In genomic region chr6:125046691-125047090, GRCm38 (mm10) we compare ENCODE assay signal across 8 mouse cellular contexts. TPM values are rescaled to one million over a fixed set of nuclear protein-coding genes. Genes with fewer than 3 reads are reported as not detected.
DNase-seq lines count a peak whose midpoint lies in the region; ATAC-seq and TF ChIP-seq lines count a peak whose summit lies in the region.

No protein-coding gene starts in this region.

- TF ChIP-seq POLR2A in bone marrow macrophage, adult 2 months (IDR thresholded peaks at IDR 0.05; ENCODE audit: borderline replicate concordance, low read depth, low read length) = no peak

- H3K4me2 ChIP-seq in heart, postnatal 0 days (ENCODE audit: low read depth, low read length) = no peak overlapping the region
- no peak overlapping the region for H3K4me2 ChIP-seq in liver, embryonic 12.5 days
- no peak overlapping the region for H3K4me2 ChIP-seq in neural tube, embryonic 12.5 days (replicated peaks)
- H3K4me2 ChIP-seq in stomach, embryonic 16.5 days (ENCODE audit: low read depth, low read length) = no peak overlapping the region

- H3K36me3 ChIP-seq in heart, postnatal 0 days (replicated peaks; ENCODE audit: control insufficient read depth, insufficient read depth, low read length) = peaks cover 69% of the 10 kb centered on the region
- peaks cover 76% of the 10 kb centered on the region for H3K36me3 ChIP-seq in liver, embryonic 12.5 days
- peaks cover 78% of the 10 kb centered on the region for H3K36me3 ChIP-seq in neural tube, embryonic 12.5 days
- H3K36me3 ChIP-seq in stomach, embryonic 16.5 days (ENCODE audit: control insufficient read depth, insufficient read depth, low read length) = peaks cover 22% of the 10 kb centered on the region

- H3K9ac ChIP-seq in heart, postnatal 0 days (replicated peaks; ENCODE audit: low read depth, low read length) = no peak overlapping the region
- H3K9ac ChIP-seq in liver, embryonic 12.5 days = no peak overlapping the region
- no peak overlapping the region for H3K9ac ChIP-seq in neural tube, embryonic 12.5 days
- no peak overlapping the region for H3K9ac ChIP-seq in stomach, embryonic 16.5 days (ENCODE audit: low read length)

- peak; percentile 74 for TF ChIP-seq CTCF in bone marrow macrophage, adult 2 months (IDR thresholded peaks at IDR 0.05; ENCODE audit: low read depth, low read length)
- peak; percentile 91 for TF ChIP-seq CTCF in heart, postnatal 0 days (IDR thresholded peaks at IDR 0.05; ENCODE audit: low read depth)

- no peak overlapping the region for H3K4me3 ChIP-seq in bone marrow macrophage, adult 2 months (ENCODE audit: insufficient read depth, low read length)
- H3K4me3 ChIP-seq in heart, postnatal 0 days (ENCODE audit: low read depth, low read length) = no peak overlapping the region
- no peak overlapping the region for H3K4me3 ChIP-seq in liver, embryonic 12.5 days
- no peak overlapping the region for H3K4me3 ChIP-seq in neural tube, embryonic 12.5 days
- H3K4me3 ChIP-seq in stomach, embryonic 16.5 days (replicated peaks; ENCODE audit: low read length) = no peak overlapping the region

- peak; percentile 54 to 71 for DNase-seq in CD8-positive naive resting alpha-beta T cell, adult 2 months (ENCODE audit: low read depth in 2 of 2, low spot score in 2 of 2)
- DNase-seq in heart, postnatal 0 days (ENCODE audit: low spot score) = peak; percentile 84
- DNase-seq in kidney, postnatal 14 days = peak; percentile 84

- H3K4me1 ChIP-seq in bone marrow macrophage, adult 2 months (ENCODE audit: control insufficient read depth, insufficient read depth, low read length) = peaks cover 8% of the 10 kb centered on the region
- no peaks in the 10 kb centered on the region for H3K4me1 ChIP-seq in heart, postnatal 0 days (ENCODE audit: control insufficient read depth, insufficient read depth)
- peaks cover 22% of the 10 kb centered on the region for H3K4me1 ChIP-seq in liver, embryonic 12.5 days
- no peaks in the 10 kb centered on the region for H3K4me1 ChIP-seq in neural tube, embryonic 12.5 days
- H3K4me1 ChIP-seq in stomach, embryonic 16.5 days (ENCODE audit: control insufficient read depth, insufficient read depth, low read length) = no peaks in the 10 kb centered on the region

- H3K27ac ChIP-seq in bone marrow macrophage, adult 2 months (ENCODE audit: insufficient read depth, low read depth, low read length) = no peak overlapping the region
- no peak overlapping the region for H3K27ac ChIP-seq in heart, postnatal 0 days (ENCODE audit: low read depth)
- no peak overlapping the region for H3K27ac ChIP-seq in liver, embryonic 12.5 days
- H3K27ac ChIP-seq in neural tube, embryonic 12.5 days = no peak overlapping the region
- H3K27ac ChIP-seq in stomach, embryonic 16.5 days (ENCODE audit: low read length) = no peak overlapping the region

- no peak for TF ChIP-seq EP300 in heart, postnatal 0 days (IDR thresholded peaks at IDR 0.05; ENCODE audit: low read depth)

- no peaks in the 10 kb centered on the region for H3K9me3 ChIP-seq in heart, postnatal 0 days (replicated peaks; ENCODE audit: control insufficient read depth, low read length)
- no peaks in the 10 kb centered on the region for H3K9me3 ChIP-seq in liver, embryonic 12.5 days (replicated peaks)
- H3K9me3 ChIP-seq in neural tube, embryonic 12.5 days = no peaks in the 10 kb centered on the region
- no peaks in the 10 kb centered on the region for H3K9me3 ChIP-seq in stomach, embryonic 16.5 days (replicated peaks; ENCODE audit: control insufficient read depth, low read length)

- no peaks in the 10 kb centered on the region for H3K27me3 ChIP-seq in heart, postnatal 0 days (ENCODE audit: control insufficient read depth, insufficient read depth, low read length)
- H3K27me3 ChIP-seq in liver, embryonic 12.5 days (replicated peaks) = no peaks in the 10 kb centered on the region
- no peaks in the 10 kb centered on the region for H3K27me3 ChIP-seq in neural tube, embryonic 12.5 days (replicated peaks)
- H3K27me3 ChIP-seq in stomach, embryonic 16.5 days (ENCODE audit: control insufficient read depth, insufficient read depth, low read length) = no peaks in the 10 kb centered on the region

- ATAC-seq in erythroblast, adult 5-6 weeks (replicated peaks; ENCODE audit: low FRiP score, poor library complexity, severe bottlenecking) = peak; percentile 68
- ATAC-seq in heart, postnatal 0 days (ENCODE audit: insufficient read depth, low read depth) = peak; percentile 67; the same call in 1 of the 2 replicates
- ATAC-seq in liver, embryonic 12.5 days = 0 out of 2 replicates have a peak, but pooled peaks have one; percentile 14
- peak; percentile 37; the same call in 1 of the 2 replicates for ATAC-seq in neural tube, embryonic 12.5 days (ENCODE audit: low FRiP score, low read depth)
- peak; percentile 52; the same call in 1 of the 2 replicates for ATAC-seq in stomach, embryonic 16.5 days (ENCODE audit: insufficient read depth, low FRiP score)

- 26% methylated on average over 5 of the region's 5 CpGs for WGBS in heart, postnatal 0 days
- WGBS in liver, embryonic 12.5 days (ENCODE audit: insufficient replicate concordance) = 39% methylated on average over 5 of the region's 5 CpGs
- 45% methylated on average over 5 of the region's 5 CpGs for whole genome bisulfite sequencing in neural tube, embryonic 12.5 days
- WGBS in stomach, embryonic 16.5 days = 26% methylated on average over 5 of the region's 5 CpGs

RNA-seq across cellular contexts. Expression of gene Acrbp, which starts 2.8 kb away (rescaled TPM):
- polyA plus RNA-seq in bone marrow macrophage, adult 2 months (2012; ENCODE audit: insufficient read depth, insufficient read length, missing spikeins) = 28.7 and 29.3 TPM in 2 replicates
- 3.3 TPM in 1 of 2 replicates, not detected in the other for total RNA-seq in erythroblast, adult 5-6 weeks (2015; ENCODE audit: low replicate concordance)
- 7.0 and 11.6 TPM in 2 replicates for total RNA-seq in erythroblast, adult 5-6 weeks (2017; ENCODE audit: low replicate concordance)
- total RNA-seq in heart, postnatal 0 days (2014; rRNA removed; ENCODE audit: low replicate concordance) = 2.6 and 6.0 TPM in 2 replicates
- 2.2 and 2.7 TPM in 2 replicates for polyA plus RNA-seq in heart, postnatal 0 days (2015; fragmentation: Nextera tagmentation; extraction: Ambion mirVana)
- 2.8 and 3.7 TPM in 2 replicates for polyA plus RNA-seq in liver, embryonic 12.5 days (2016; fragmentation: Nextera tagmentation; extraction: Ambion mirVana)
- 15.1 and 15.3 TPM in 2 replicates for polyA plus RNA-seq in neural tube, embryonic 12.5 days (2016; fragmentation: Nextera tagmentation; extraction: Ambion mirVana)
- 10.6 and 12.9 TPM in 2 replicates for polyA plus RNA-seq in stomach, embryonic 16.5 days (2015; fragmentation: Nextera tagmentation; extraction: Ambion mirVana)

RNA-seq across cellular contexts. Expression of gene Ing4, which starts 7.1 kb away (rescaled TPM):
- 110 and 113 TPM in 2 replicates for polyA plus RNA-seq in bone marrow macrophage, adult 2 months (2012; ENCODE audit: insufficient read depth, insufficient read length, missing spikeins)
- 7.1 and 7.9 TPM in 2 replicates for total RNA-seq in erythroblast, adult 5-6 weeks (2015; ENCODE audit: low replicate concordance)
- total RNA-seq in erythroblast, adult 5-6 weeks (2017; ENCODE audit: low replicate concordance) = 27.7 and 35.7 TPM in 2 replicates
- 41.9 and 48.7 TPM in 2 replicates for total RNA-seq in heart, postnatal 0 days (2014; rRNA removed; ENCODE audit: low replicate concordance)
- polyA plus RNA-seq in heart, postnatal 0 days (2015; fragmentation: Nextera tagmentation; extraction: Ambion mirVana) = 54.1 and 59.1 TPM in 2 replicates
- polyA plus RNA-seq in liver, embryonic 12.5 days (2016; fragmentation: Nextera tagmentation; extraction: Ambion mirVana) = 34.4 and 34.6 TPM in 2 replicates
- 151 and 156 TPM in 2 replicates for polyA plus RNA-seq in neural tube, embryonic 12.5 days (2016; fragmentation: Nextera tagmentation; extraction: Ambion mirVana)
- polyA plus RNA-seq in stomach, embryonic 16.5 days (2015; fragmentation: Nextera tagmentation; extraction: Ambion mirVana) = 114 and 115 TPM in 2 replicates

RNA-seq across cellular contexts. Expression of gene Lpar5, which starts 21.0 kb away (rescaled TPM):
- 33.2 and 43.3 TPM in 2 replicates for polyA plus RNA-seq in bone marrow macrophage, adult 2 months (2012; ENCODE audit: insufficient read depth, insufficient read length, missing spikeins)
- 3.1 TPM in 1 of 2 replicates, not detected in the other for total RNA-seq in erythroblast, adult 5-6 weeks (2015; ENCODE audit: low replicate concordance)
- total RNA-seq in erythroblast, adult 5-6 weeks (2017; ENCODE audit: low replicate concordance) = 0.60 TPM in 1 of 2 replicates, not detected in the other
- total RNA-seq in heart, postnatal 0 days (2014; rRNA removed; ENCODE audit: low replicate concordance) = not detected in 2 replicates
- 0.12 TPM in 1 of 2 replicates, not detected in the other for polyA plus RNA-seq in heart, postnatal 0 days (2015; fragmentation: Nextera tagmentation; extraction: Ambion mirVana)
- 1.9 and 2.2 TPM in 2 replicates for polyA plus RNA-seq in liver, embryonic 12.5 days (2016; fragmentation: Nextera tagmentation; extraction: Ambion mirVana)
- 0.32 and 0.54 TPM in 2 replicates for polyA plus RNA-seq in neural tube, embryonic 12.5 days (2016; fragmentation: Nextera tagmentation; extraction: Ambion mirVana)
- 9.5 and 13.6 TPM in 2 replicates for polyA plus RNA-seq in stomach, embryonic 16.5 days (2015; fragmentation: Nextera tagmentation; extraction: Ambion mirVana)

RNA-seq across cellular contexts. Expression of gene Zfp384, which starts 37.7 kb away (rescaled TPM):
- polyA plus RNA-seq in bone marrow macrophage, adult 2 months (2012; ENCODE audit: insufficient read depth, insufficient read length, missing spikeins) = 82.7 and 83.1 TPM in 2 replicates
- 20.8 and 25.9 TPM in 2 replicates for total RNA-seq in erythroblast, adult 5-6 weeks (2015; ENCODE audit: low replicate concordance)
- 9.8 and 12.3 TPM in 2 replicates for total RNA-seq in erythroblast, adult 5-6 weeks (2017; ENCODE audit: low replicate concordance)
- total RNA-seq in heart, postnatal 0 days (2014; rRNA removed; ENCODE audit: low replicate concordance) = 18.4 and 20.4 TPM in 2 replicates
- polyA plus RNA-seq in heart, postnatal 0 days (2015; fragmentation: Nextera tagmentation; extraction: Ambion mirVana) = 5.4 and 5.5 TPM in 2 replicates
- 6.6 and 7.2 TPM in 2 replicates for polyA plus RNA-seq in liver, embryonic 12.5 days (2016; fragmentation: Nextera tagmentation; extraction: Ambion mirVana)
- 17.0 and 19.1 TPM in 2 replicates for polyA plus RNA-seq in neural tube, embryonic 12.5 days (2016; fragmentation: Nextera tagmentation; extraction: Ambion mirVana)
- 9.3 and 12.8 TPM in 2 replicates for polyA plus RNA-seq in stomach, embryonic 16.5 days (2015; fragmentation: Nextera tagmentation; extraction: Ambion mirVana)

RNA-seq across cellular contexts. Expression of gene Chd4, which starts 49.1 kb away (rescaled TPM):
- 122 and 144 TPM in 2 replicates for polyA plus RNA-seq in bone marrow macrophage, adult 2 months (2012; ENCODE audit: insufficient read depth, insufficient read length, missing spikeins)
- 31.8 and 50.0 TPM in 2 replicates for total RNA-seq in erythroblast, adult 5-6 weeks (2015; ENCODE audit: low replicate concordance)
- total RNA-seq in erythroblast, adult 5-6 weeks (2017; ENCODE audit: low replicate concordance) = 70.6 and 102 TPM in 2 replicates
- 82.2 and 98.0 TPM in 2 replicates for total RNA-seq in heart, postnatal 0 days (2014; rRNA removed; ENCODE audit: low replicate concordance)
- polyA plus RNA-seq in heart, postnatal 0 days (2015; fragmentation: Nextera tagmentation; extraction: Ambion mirVana) = 55.5 and 58.1 TPM in 2 replicates
- polyA plus RNA-seq in liver, embryonic 12.5 days (2016; fragmentation: Nextera tagmentation; extraction: Ambion mirVana) = 38.3 and 40.5 TPM in 2 replicates
- polyA plus RNA-seq in neural tube, embryonic 12.5 days (2016; fragmentation: Nextera tagmentation; extraction: Ambion mirVana) = 115 and 121 TPM in 2 replicates
- polyA plus RNA-seq in stomach, embryonic 16.5 days (2015; fragmentation: Nextera tagmentation; extraction: Ambion mirVana) = 42.6 and 46.3 TPM in 2 replicates

Comparison
In these comparisons a context has a peak if more than half of its experiments do, and no peak if none do; other contexts are left out.
1. ATAC-seq: peak in every context shown above with its lines; median percentile 68 in erythroblast, adult 5-6 weeks; 67 in heart, postnatal 0 days; 52 in stomach, embryonic 16.5 days; 37 in neural tube, embryonic 12.5 days; 14 in liver, embryonic 12.5 days.